Mouse (Mus musculus): ENCODE measurements around the gene Ctrl. TPM values are rescaled to one million over a fixed set of nuclear protein-coding genes. Genes with fewer than 3 reads are reported as not detected.
"Not testable (repeated sequence)": the region's sequence is repeated elsewhere in the genome, so short reads cannot be mapped to it uniquely, and the experiment has no call there.

Ctrl gene
- polyA plus RNA-seq (2016; fragmentation: Nextera tagmentation; extraction: Ambion mirVana) = 1.9 and 2.2 TPM in 2 replicates

- 93% methylated on average over 2 of the region's 2 CpGs for WGBS
- H3K9me3 ChIP-seq = no peaks in the 10 kb centered on the region
- no peak for DNase-seq (ENCODE audit: low spot score)
- H3K27ac ChIP-seq (replicated peaks) = no peak within 1 kb of the TSS
- peaks cover 29% of the 10 kb centered on the region for H3K4me1 ChIP-seq
- H3K4me3 ChIP-seq = no peak within 1 kb of the TSS
- H3K36me3 ChIP-seq (replicated peaks) = peaks cover 47% of the 10 kb centered on the region
- no peaks in the 10 kb centered on the region for H3K27me3 ChIP-seq (replicated peaks; ENCODE audit: low read depth, poor library complexity, severe bottlenecking)
Measured at GRCm38 (mm10) chr8:105933762-105934161, at the start of gene Ctrl. Gene Ctrl (minus strand): TSS chr8:105933862.

DNA sequence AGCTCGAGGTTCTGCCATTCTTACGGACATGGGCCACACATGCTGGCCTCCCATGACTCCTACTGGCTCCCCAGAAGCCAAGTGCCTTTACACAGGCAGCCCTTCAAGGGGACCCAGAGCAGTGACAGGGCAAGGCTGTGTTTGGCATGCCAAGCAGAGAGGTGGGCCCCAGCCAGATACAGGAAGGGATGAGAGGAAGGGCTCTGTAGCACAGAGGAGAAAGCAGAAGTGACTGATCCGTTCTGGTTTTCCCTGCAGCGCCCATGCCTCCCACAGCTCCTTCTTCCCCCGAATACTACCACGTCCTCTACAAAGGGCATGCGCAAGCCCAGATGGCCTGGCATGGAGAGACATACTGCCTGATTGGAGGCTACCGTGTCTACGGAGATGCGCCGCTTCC is 49.7 kb upstream of the Ctrl start:
- 83% methylated on average over 11 of the region's 11 CpGs for WGBS
- H3K27ac ChIP-seq (replicated peaks); H3K4me3 ChIP-seq: not testable (repeated sequence)

GRCm38 (mm10) chr8:105981146-105981545 is 47.5 kb upstream of the Ctrl start:
- no peaks in the 10 kb centered on the region for H3K4me1 ChIP-seq
- H3K27ac ChIP-seq (replicated peaks) = no peak overlapping the region
- no peaks in the 10 kb centered on the region for H3K27me3 ChIP-seq (replicated peaks; ENCODE audit: low read depth, poor library complexity, severe bottlenecking)
- no peaks in the 10 kb centered on the region for H3K36me3 ChIP-seq (replicated peaks)
- WGBS = 89% methylated on average over 1 of the region's 1 CpGs
- peaks cover 4% of the 10 kb centered on the region; the same call in 1 of the 2 replicates for H3K9me3 ChIP-seq
- no peak for DNase-seq (ENCODE audit: low spot score)
- H3K4me3 ChIP-seq = no peak overlapping the region

More for the DNA sequence above, 49.7 kb upstream of the Ctrl start:
- not testable (repeated sequence) for DNase-seq (ENCODE audit: low spot score); H3K9me3 ChIP-seq; H3K4me1 ChIP-seq; H3K27me3 ChIP-seq (replicated peaks; ENCODE audit: low read depth, poor library complexity, severe bottlenecking); H3K36me3 ChIP-seq (replicated peaks)

- WGBS = 92% methylated on average over 15 of the region's 15 CpGs
Measured at GRCm38 (mm10) chr8:105979325-105979724, 45.7 kb upstream of the Ctrl start, which contains the start of gene Dpep3. Gene Dpep3 (minus strand): TSS chr8:105979429.

DNA sequence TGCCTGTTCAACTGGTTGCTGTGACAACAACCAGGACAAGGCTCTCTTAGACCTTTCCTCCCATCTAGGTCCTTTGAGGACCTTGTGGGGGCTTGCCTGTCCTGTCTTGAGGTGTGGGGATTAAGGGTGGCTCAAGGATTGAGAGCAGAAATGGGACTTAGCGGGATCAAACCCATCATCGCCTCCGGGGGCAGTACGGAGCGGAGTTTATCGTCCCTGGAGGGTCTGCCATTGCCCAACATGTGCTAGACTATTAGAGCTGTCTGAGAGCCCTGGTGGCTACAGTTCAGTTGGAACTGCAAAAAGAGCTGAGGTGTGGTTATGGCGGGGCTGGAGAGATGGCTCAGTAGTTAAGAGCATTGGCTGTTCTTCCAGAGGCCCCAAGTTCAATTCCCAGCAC is 41.7 kb upstream of the Ctrl start:
- Histone ChIP-seq H3K4me1 (no peaks in the 10 kb centered on the region), H3K9me3 (peaks cover 4% of the 10 kb centered on the region; the same call in 1 of the 2 replicates)

More at GRCm38 (mm10) chr8:105979325-105979724, 45.7 kb upstream of the Ctrl start, which contains the start of gene Dpep3:
- H3K4me1 ChIP-seq = no peaks in the 10 kb centered on the region
- H3K27ac ChIP-seq (replicated peaks) = no peak within 1 kb of the TSS
- no peak for DNase-seq (ENCODE audit: low spot score)
- H3K36me3 ChIP-seq (replicated peaks) = no peaks in the 10 kb centered on the region
- no peak within 1 kb of the TSS for H3K4me3 ChIP-seq
- peaks cover 4% of the 10 kb centered on the region; the same call in 1 of the 2 replicates for H3K9me3 ChIP-seq
- H3K27me3 ChIP-seq (replicated peaks; ENCODE audit: low read depth, poor library complexity, severe bottlenecking) = no peaks in the 10 kb centered on the region

GRCm38 (mm10) chr8:105971019-105971720 is 37.5 kb upstream of the Ctrl start:
- DNase-seq (ENCODE audit: low spot score) = no peak

More for the DNA sequence above, 41.7 kb upstream of the Ctrl start:
- WGBS = 63% methylated on average over 7 of the region's 7 CpGs
- H3K27me3 ChIP-seq (replicated peaks; ENCODE audit: low read depth, poor library complexity, severe bottlenecking) = no peaks in the 10 kb centered on the region
- DNase-seq (ENCODE audit: low spot score) = no peak
- no peak overlapping the region for H3K27ac ChIP-seq (replicated peaks)
- no peaks in the 10 kb centered on the region for H3K36me3 ChIP-seq (replicated peaks)
- H3K4me3 ChIP-seq = no peak overlapping the region

GRCm38 (mm10) chr8:105969367-105969766 is 35.7 kb upstream of the Ctrl start:
- no peak for DNase-seq (ENCODE audit: low spot score)
- Histone ChIP-seq H3K36me3 (replicated peaks) (no peaks in the 10 kb centered on the region), H3K9me3 (no peaks in the 10 kb centered on the region), H3K27me3 (replicated peaks; ENCODE audit: low read depth, poor library complexity, severe bottlenecking) (peaks cover 27% of the 10 kb centered on the region), H3K4me3 (no peak overlapping the region), H3K4me1 (peaks cover 27% of the 10 kb centered on the region), H3K27ac (replicated peaks) (no peak overlapping the region)
- WGBS = 85% methylated on average over 1 of the region's 1 CpGs

More at GRCm38 (mm10) chr8:105971019-105971720, 37.5 kb upstream of the Ctrl start:
- Histone ChIP-seq H3K27me3 (replicated peaks; ENCODE audit: low read depth, poor library complexity, severe bottlenecking) (peaks cover 20% of the 10 kb centered on the region), H3K36me3 (replicated peaks) (no peaks in the 10 kb centered on the region), H3K4me1 (peaks cover 11% of the 10 kb centered on the region), H3K27ac (replicated peaks) (no peak overlapping the region), H3K9me3 (no peaks in the 10 kb centered on the region), H3K4me3 (no peak overlapping the region)
- 79% methylated on average over 8 of the region's 8 CpGs for WGBS

GRCm38 (mm10) chr8:105966692-105967311 is 33.1 kb upstream of the Ctrl start:
- H3K4me3 ChIP-seq = peak overlapping the region; percentile 72
- H3K9me3 ChIP-seq = no peaks in the 10 kb centered on the region
- 0 out of 2 replicates have a peak, but pooled peaks cover 2% of the 10 kb centered on the region for H3K36me3 ChIP-seq (replicated peaks)
- H3K27me3 ChIP-seq (replicated peaks; ENCODE audit: low read depth, poor library complexity, severe bottlenecking) = peaks cover 30% of the 10 kb centered on the region
- peaks cover 38% of the 10 kb centered on the region for H3K4me1 ChIP-seq
- peak overlapping the region; percentile 85 for H3K27ac ChIP-seq (replicated peaks)
- peak; percentile 79 for DNase-seq (ENCODE audit: low spot score)
- WGBS = 8% methylated on average over 19 of the region's 19 CpGs

DNA sequence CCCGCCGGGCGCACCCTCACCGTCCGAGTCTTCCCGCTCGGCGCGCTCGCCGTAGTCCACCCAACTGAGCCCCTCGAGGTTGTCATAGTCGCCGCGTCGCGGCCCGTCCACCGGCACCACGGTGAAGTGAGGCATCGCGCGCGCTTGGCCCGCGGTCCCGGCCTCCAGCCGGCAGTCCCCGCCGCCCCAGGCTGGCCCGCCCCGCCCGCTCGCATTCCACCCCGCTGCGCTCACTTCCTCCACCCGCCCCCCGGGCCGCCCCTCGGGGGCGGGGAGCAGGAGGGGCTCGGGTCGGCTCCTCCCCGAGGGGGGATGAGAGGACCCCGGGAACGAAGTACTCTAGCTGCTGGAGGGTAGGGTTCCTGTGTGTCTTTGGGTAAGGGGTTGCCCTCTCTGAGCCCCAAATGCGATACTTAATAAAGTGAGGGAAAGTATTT is 32.3 kb upstream of the Ctrl start, which contains the start of gene Slc12a4:
TSS of gene Slc12a4 (minus strand) at position 193 of the 437 bp plus-strand sequence.
- Histone ChIP-seq H3K27me3 (replicated peaks; ENCODE audit: low read depth, poor library complexity, severe bottlenecking) (peaks cover 30% of the 10 kb centered on the region), H3K27ac (replicated peaks) (peak within 1 kb of the TSS; percentile 85), H3K4me3 (peak within 1 kb of the TSS; percentile 72), H3K36me3 (replicated peaks) (0 out of 2 replicates have a peak, but pooled peaks cover 3% of the 10 kb centered on the region), H3K9me3 (no peaks in the 10 kb centered on the region), H3K4me1 (peaks cover 42% of the 10 kb centered on the region)
- WGBS = under 1% methylated on average over 47 of the region's 47 CpGs
- peak; percentile 93 for DNase-seq (ENCODE audit: low spot score)

DNA sequence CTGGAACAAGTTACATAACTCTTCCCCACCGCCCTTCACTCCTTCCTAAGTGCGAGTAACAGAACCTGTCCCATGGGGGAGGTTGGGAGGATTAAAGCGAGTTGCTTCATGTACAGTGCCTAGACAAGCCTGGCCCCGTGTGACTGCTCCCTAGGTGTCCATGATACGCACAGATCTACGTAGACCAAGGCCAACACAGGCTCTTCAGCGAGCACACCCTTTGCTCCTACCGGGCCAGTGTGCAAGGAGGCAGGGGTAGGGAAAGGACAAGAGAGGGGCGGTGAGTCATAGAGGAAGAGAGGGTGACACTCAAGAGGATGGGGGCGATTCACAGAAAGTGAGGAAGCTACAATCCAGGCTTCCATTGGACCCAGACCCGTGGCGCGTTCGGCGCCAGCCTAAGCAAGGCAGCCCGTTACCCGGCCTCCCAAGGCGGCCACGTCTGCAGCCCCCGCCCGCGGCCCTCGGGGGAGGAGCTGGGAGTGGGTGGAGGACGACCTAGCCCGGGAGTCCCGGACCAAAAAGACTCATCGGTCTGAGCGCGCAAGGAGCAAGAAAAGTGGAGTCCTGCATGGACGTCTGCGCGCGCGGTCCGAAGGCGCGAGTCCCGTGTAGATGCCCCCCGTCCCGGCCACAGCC is 31.7 kb upstream of the Ctrl start:
- WGBS = 2% methylated on average over 40 of the region's 40 CpGs
- DNase-seq (ENCODE audit: low spot score) = no peak
- no peaks in the 10 kb centered on the region for H3K9me3 ChIP-seq
- peaks cover 30% of the 10 kb centered on the region for H3K27me3 ChIP-seq (replicated peaks; ENCODE audit: low read depth, poor library complexity, severe bottlenecking)
- peaks cover 42% of the 10 kb centered on the region for H3K4me1 ChIP-seq
- H3K4me3 ChIP-seq = peak overlapping the region; percentile 72
- H3K36me3 ChIP-seq (replicated peaks) = peaks cover 7% of the 10 kb centered on the region
- H3K27ac ChIP-seq (replicated peaks) = peak overlapping the region; percentile 85

GRCm38 (mm10) chr8:105964506-105965265 is 31.0 kb upstream of the Ctrl start:
- H3K9me3 ChIP-seq = no peaks in the 10 kb centered on the region
- peak overlapping the region; percentile 41; the same call in 1 of the 2 replicates for H3K27ac ChIP-seq (replicated peaks)
- peaks cover 42% of the 10 kb centered on the region for H3K4me1 ChIP-seq
- peaks cover 30% of the 10 kb centered on the region for H3K27me3 ChIP-seq (replicated peaks; ENCODE audit: low read depth, poor library complexity, severe bottlenecking)
- peak; percentile 13 for DNase-seq (ENCODE audit: low spot score)
- H3K36me3 ChIP-seq (replicated peaks) = peaks cover 14% of the 10 kb centered on the region
- 64% methylated on average over 12 of the region's 12 CpGs for WGBS
- peak overlapping the region; percentile 72 for H3K4me3 ChIP-seq

DNA sequence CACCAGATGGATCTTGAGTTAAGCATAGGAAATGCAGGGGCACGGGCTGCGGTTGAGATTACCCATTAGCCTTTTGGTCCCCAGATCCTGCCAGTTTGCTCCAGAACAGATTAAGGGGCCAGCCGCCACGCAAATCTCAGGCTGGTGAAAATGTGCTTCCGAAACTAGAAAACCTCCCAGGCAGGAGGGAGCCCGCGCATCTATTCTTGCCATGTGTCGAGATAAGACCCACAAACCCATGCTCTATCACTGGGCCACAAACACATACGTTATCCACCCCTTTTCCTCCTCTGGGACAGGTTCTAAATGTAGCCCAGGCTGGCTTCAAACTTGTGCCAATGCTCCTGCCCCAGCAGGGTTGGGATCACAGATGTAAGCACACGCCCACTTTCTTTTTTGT is 27.9 kb upstream of the Ctrl start:
- Histone ChIP-seq H3K27me3 (replicated peaks; ENCODE audit: low read depth, poor library complexity, severe bottlenecking) (peaks cover 13% of the 10 kb centered on the region), H3K4me1 (peaks cover 35% of the 10 kb centered on the region), H3K36me3 (replicated peaks) (peaks cover 43% of the 10 kb centered on the region), H3K4me3 (no peak overlapping the region), H3K27ac (replicated peaks) (no peak overlapping the region), H3K9me3 (no peaks in the 10 kb centered on the region)
- 88% methylated on average over 10 of the region's 10 CpGs for WGBS
- DNase-seq (ENCODE audit: low spot score) = no peak
